Mouse (Mus musculus) cerebellum, adult (tissue): ENCODE data around the gene Tmem128.

Source experiments
- ATAC-seq: cut with Nextera tagmentation; 2 replicates; pipeline ENCODE4 v1.9.2; 2017; ENCODE audit warnings: mild to moderate bottlenecking, moderate library complexity, mixed read lengths; ENCODE audit not compliant: insufficient number of reproducible peaks, low FRiP score, low TSS enrichment

Gene Tmem128

GRCm38 (mm10) chr5:38277098-38277866 is 17.3 kb downstream of the Tmem128 start:
- no peak for ATAC-seq

GRCm38 (mm10) chr5:38277936-38278600 is 18.1 kb downstream of the Tmem128 start:
- no peak for ATAC-seq

GRCm38 (mm10) chr5:38280075-38280474 is 20.1 kb downstream of the Tmem128 start:
- ATAC-seq: no peak

DNA sequence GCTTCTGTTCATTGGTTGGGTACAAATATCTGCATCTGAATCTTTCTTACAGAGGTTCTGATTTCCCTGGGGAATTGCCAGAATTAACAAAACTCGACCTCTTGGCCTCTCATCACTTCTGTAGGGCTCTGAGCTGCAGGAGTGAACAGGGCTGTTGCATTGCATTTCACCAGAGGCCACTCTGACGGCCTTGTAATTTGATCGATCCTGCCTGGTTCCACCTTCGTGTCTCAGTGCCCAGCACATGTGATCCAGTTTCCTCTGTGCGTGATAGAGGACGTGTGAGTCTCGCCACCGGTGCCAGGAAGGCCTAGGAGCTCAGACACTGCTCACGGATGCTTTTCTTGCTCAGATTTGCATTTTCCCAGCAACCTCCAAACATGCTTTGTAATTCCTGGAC is 25.7 kb downstream of the Tmem128 start:
- ATAC-seq: no peak

DNA sequence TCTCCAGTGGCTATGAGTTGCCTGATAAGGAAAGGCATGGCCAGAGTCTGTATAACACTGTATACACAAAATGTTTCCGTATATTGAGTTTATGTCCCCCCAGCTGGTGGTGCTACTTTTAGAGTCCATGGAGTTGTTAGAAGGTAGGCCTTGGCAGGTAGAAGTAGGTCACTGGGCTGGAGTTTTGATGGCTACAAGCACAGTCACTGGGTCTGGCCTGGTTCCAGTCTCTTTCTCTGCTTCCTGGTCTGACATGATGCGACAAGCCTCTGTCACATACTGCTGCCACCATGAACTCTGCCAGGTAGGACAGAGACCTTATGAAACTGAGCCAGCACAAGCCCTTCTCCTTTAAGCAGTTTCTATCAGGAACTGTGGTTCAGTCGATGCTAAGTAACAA is 28.5 kb downstream of the Tmem128 start:
- ATAC-seq: no peak

- no peak for ATAC-seq
Measured at GRCm38 (mm10) chr5:38301761-38302411, 41.9 kb downstream of the Tmem128 start.

- no peak for ATAC-seq
Measured at GRCm38 (mm10) chr5:38302651-38303050, 42.7 kb downstream of the Tmem128 start.

GRCm38 (mm10) chr5:38305241-38305640 is 45.3 kb downstream of the Tmem128 start:
- ATAC-seq: no peak

- ATAC-seq: peak; percentile 91
Measured at GRCm38 (mm10) chr5:38307255-38308101, 47.5 kb downstream of the Tmem128 start.

DNA sequence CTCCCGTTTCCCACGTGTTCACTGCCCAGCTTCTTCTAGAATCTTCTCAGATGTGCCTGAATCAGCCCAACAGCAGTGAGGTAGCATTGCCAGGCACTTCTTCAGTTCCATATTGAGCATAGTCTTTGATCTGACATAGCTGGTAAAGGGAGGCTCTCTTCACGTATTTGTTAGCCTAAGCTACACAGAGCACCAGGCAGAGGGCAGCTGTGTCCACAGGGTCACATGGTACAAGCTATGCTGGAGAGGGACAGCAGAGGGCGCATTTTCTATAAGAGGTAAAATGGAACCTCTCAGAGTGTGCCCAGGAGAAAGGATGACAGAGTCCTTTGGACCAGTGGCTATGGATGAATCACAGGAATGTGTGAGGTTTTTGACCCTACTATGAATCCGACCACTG is 48.9 kb downstream of the Tmem128 start:
- peak; percentile 40; the same call in 1 of the 2 replicates for ATAC-seq

GRCm38 (mm10) chr5:38309795-38310194 is 49.8 kb downstream of the Tmem128 start:
- ATAC-seq: no peak
